Mouse (Mus musculus) midbrain, embryonic 11.5 days (tissue): ENCODE results near the gene Fhad1. TPM values are rescaled to one million over a fixed set of nuclear protein-coding genes. Genes with fewer than 3 reads are reported as not detected.

Experiments used
- ATAC-seq: fragments of 200-750 bp; cut with Nextera tagmentation; 2 replicates; pipeline ENCODE4 v1.8.0; 2017; ENCODE audit warnings: moderate TSS enrichment, moderate library complexity; ENCODE audit not compliant: low FRiP score
- DNase-seq: peaks from one replicate; pipeline ENCODE4 v3.0.0; 2015; ENCODE audit warnings: low spot score; ENCODE audit errors: missing footprints
- H3K27ac ChIP-seq: fragments of 300-500 bp; sonication (generic); 2 replicates; pipeline ENCODE4 v1.5.1; 2014; ENCODE audit warnings: low read depth, low read length
- H3K27me3 ChIP-seq: fragments of 300-500 bp; sonication (generic); 2 replicates; pipeline ENCODE4 v1.6.1; 2014; ENCODE audit warnings: mild to moderate bottlenecking, low read length, moderate library complexity, mixed read lengths; ENCODE audit not compliant: control insufficient read depth, insufficient read depth
- H3K36me3 ChIP-seq: fragments of 300-500 bp; sonication (generic); 2 replicates; pipeline ENCODE4 v1.6.1; 2014; ENCODE audit warnings: mild to moderate bottlenecking, low read length, moderate library complexity, mixed read lengths; ENCODE audit not compliant: control insufficient read depth, insufficient read depth
- H3K4me1 ChIP-seq: fragments of 300-500 bp; sonication (generic); 2 replicates; pipeline ENCODE4 v1.6.1; 2014; ENCODE audit warnings: low read length; ENCODE audit not compliant: control insufficient read depth, insufficient read depth
- H3K4me2 ChIP-seq: fragments of 300-500 bp; sonication (generic); 2 replicates; pipeline ENCODE4 v1.6.1; 2014; ENCODE audit warnings: mild to moderate bottlenecking, moderate library complexity
- H3K4me3 ChIP-seq: fragments of 300-500 bp; sonication (generic); 2 replicates; pipeline ENCODE4 v1.5.1; 2014; ENCODE audit warnings: low read depth, low read length
- H3K9ac ChIP-seq: fragments of 300-500 bp; sonication (generic); 2 replicates; pipeline ENCODE4 v1.6.1; 2014; ENCODE audit warnings: low read length
- H3K9me3 ChIP-seq: fragments of 300-500 bp; sonication (generic); 2 replicates; pipeline ENCODE4 v1.6.1; 2016; ENCODE audit warnings: low read length; ENCODE audit not compliant: control insufficient read depth
- WGBS: fragments of 180-500 bp; shearing (Covaris S2); extraction: QIAGEN DNeasy Blood & Tissue Kit; methylation state at CpG from one replicate; pipeline ENCODE4 v1.1.7; 2014; 5-methylcytosine and 5-hydroxymethylcytosine counted together
- polyA plus RNA-seq: library from polyadenylated mRNA; unstranded; fragments of >200 nt; fragmentation: Nextera tagmentation; extraction: Ambion mirVana; gene quantifications from 2 replicates; pipeline ENCODE4 v1.2.1, GENCODE M21; 2014

The Fhad1 gene
- polyA plus RNA-seq, result 1.7 and 2.4 TPM in 2 replicates

- Histone ChIP-seq H3K4me2 (peak within 1 kb of the TSS; percentile 69), H3K27ac (no peak within 1 kb of the TSS), H3K36me3 (no peaks in the 10 kb centered on the region), H3K9ac (peak within 1 kb of the TSS; percentile 36), H3K9me3 (no peaks in the 10 kb centered on the region), H3K4me1 (peaks cover 14% of the 10 kb centered on the region), H3K27me3 (peaks cover 12% of the 10 kb centered on the region; the same call in 1 of the 2 replicates), H3K4me3 (peak within 1 kb of the TSS; percentile 36)
- DNase-seq (peak; percentile 98), ATAC-seq (peak; percentile 92)
- WGBS, result 2% methylated on average over 46 of the region's 46 CpGs
These were observed at the start of gene Fhad1 for GRCm38 (mm10) chr4:142014659-142015608. TSS of gene Fhad1 (minus strand) at chr4:142015082.

GRCm38 (mm10) chr4:142063057-142063534 lies 48.2 kb upstream of the Fhad1 start:
- H3K4me2 ChIP-seq, result no peak overlapping the region
- WGBS, result 87% methylated on average over 8 of the region's 8 CpGs
- H3K4me3 ChIP-seq, result no peak overlapping the region
- H3K27me3 ChIP-seq, result no peaks in the 10 kb centered on the region
- H3K4me1 ChIP-seq, result no peaks in the 10 kb centered on the region
- H3K9me3 ChIP-seq, result no peaks in the 10 kb centered on the region
- H3K27ac ChIP-seq, result no peak overlapping the region
- no peak overlapping the region for H3K9ac ChIP-seq
- DNase-seq, result no peak
- H3K36me3 ChIP-seq, result no peaks in the 10 kb centered on the region
- ATAC-seq, result no peak

- H3K4me3 ChIP-seq, result no peak overlapping the region
- no peaks in the 10 kb centered on the region for H3K27me3 ChIP-seq
- WGBS, result 78% methylated on average over 23 of the region's 23 CpGs
- H3K4me2 ChIP-seq, result no peak overlapping the region
- H3K9ac ChIP-seq, result no peak overlapping the region
- H3K27ac ChIP-seq, result no peak overlapping the region
- H3K36me3 ChIP-seq, result no peaks in the 10 kb centered on the region
- no peaks in the 10 kb centered on the region for H3K9me3 ChIP-seq
- DNase-seq (no peak), ATAC-seq (no peak)
- no peaks in the 10 kb centered on the region for H3K4me1 ChIP-seq
These were observed 46.8 kb upstream of the Fhad1 start for GRCm38 (mm10) chr4:142061485-142062240.

GRCm38 (mm10) chr4:142060455-142061378 lies 45.8 kb upstream of the Fhad1 start:
- Histone ChIP-seq H3K36me3 (no peaks in the 10 kb centered on the region), H3K4me2 (no peak overlapping the region), H3K4me1 (no peaks in the 10 kb centered on the region), H3K4me3 (no peak overlapping the region), H3K27ac (no peak overlapping the region), H3K9ac (no peak overlapping the region), H3K9me3 (no peaks in the 10 kb centered on the region), H3K27me3 (no peaks in the 10 kb centered on the region)
- no peak for ATAC-seq
- WGBS, result 61% methylated on average over 18 of the region's 18 CpGs
- DNase-seq, result no peak

GRCm38 (mm10) chr4:142059841-142060193 lies 44.9 kb upstream of the Fhad1 start:
- no peak overlapping the region for H3K27ac ChIP-seq
- H3K9me3 ChIP-seq, result no peaks in the 10 kb centered on the region
- no peak overlapping the region for H3K4me3 ChIP-seq
- H3K27me3 ChIP-seq, result no peaks in the 10 kb centered on the region
- H3K4me1 ChIP-seq, result no peaks in the 10 kb centered on the region
- DNase-seq (no peak), ATAC-seq (no peak)
- no peak overlapping the region for H3K4me2 ChIP-seq
- H3K9ac ChIP-seq, result no peak overlapping the region
- WGBS, result 86% methylated on average over 8 of the region's 8 CpGs
- no peaks in the 10 kb centered on the region for H3K36me3 ChIP-seq

GRCm38 (mm10) chr4:142059113-142059840 lies 44.4 kb upstream of the Fhad1 start:
- Histone ChIP-seq H3K4me2 (no peak overlapping the region), H3K4me3 (no peak overlapping the region), H3K27me3 (no peaks in the 10 kb centered on the region), H3K9me3 (no peaks in the 10 kb centered on the region), H3K9ac (no peak overlapping the region), H3K4me1 (no peaks in the 10 kb centered on the region), H3K36me3 (no peaks in the 10 kb centered on the region), H3K27ac (no peak overlapping the region)
- ATAC-seq (no peak), DNase-seq (no peak)
- 75% methylated on average over 13 of the region's 13 CpGs for WGBS

- H3K9ac ChIP-seq, result no peak overlapping the region
- DNase-seq (no peak), ATAC-seq (no peak)
- no peak overlapping the region for H3K27ac ChIP-seq
- 88% methylated on average over 22 of the region's 22 CpGs for WGBS
- no peak overlapping the region for H3K4me2 ChIP-seq
- H3K9me3 ChIP-seq, result no peaks in the 10 kb centered on the region
- H3K36me3 ChIP-seq, result no peaks in the 10 kb centered on the region
- no peaks in the 10 kb centered on the region for H3K27me3 ChIP-seq
- no peak overlapping the region for H3K4me3 ChIP-seq
- H3K4me1 ChIP-seq, result no peaks in the 10 kb centered on the region
These were observed 42.8 kb upstream of the Fhad1 start for GRCm38 (mm10) chr4:142057529-142058216.

- no peak overlapping the region for H3K4me2 ChIP-seq
- DNase-seq (no peak), ATAC-seq (no peak)
- H3K36me3 ChIP-seq, result no peaks in the 10 kb centered on the region
- no peak overlapping the region for H3K4me3 ChIP-seq
- no peaks in the 10 kb centered on the region for H3K9me3 ChIP-seq
- no peak overlapping the region for H3K27ac ChIP-seq
- H3K4me1 ChIP-seq, result no peaks in the 10 kb centered on the region
- H3K27me3 ChIP-seq, result no peaks in the 10 kb centered on the region
- 87% methylated on average over 8 of the region's 8 CpGs for WGBS
- H3K9ac ChIP-seq, result no peak overlapping the region
These were observed 40.7 kb upstream of the Fhad1 start for GRCm38 (mm10) chr4:142055600-142055999.
